Mouse (Mus musculus): ENCODE measurements at regions not wholly inside any gene's neighbourhood (a gene's known extent, or its start where the extent isn't known, plus 50 kb on each side); places are given as distances from the start of the nearest gene placed in this dataset.

DNA sequence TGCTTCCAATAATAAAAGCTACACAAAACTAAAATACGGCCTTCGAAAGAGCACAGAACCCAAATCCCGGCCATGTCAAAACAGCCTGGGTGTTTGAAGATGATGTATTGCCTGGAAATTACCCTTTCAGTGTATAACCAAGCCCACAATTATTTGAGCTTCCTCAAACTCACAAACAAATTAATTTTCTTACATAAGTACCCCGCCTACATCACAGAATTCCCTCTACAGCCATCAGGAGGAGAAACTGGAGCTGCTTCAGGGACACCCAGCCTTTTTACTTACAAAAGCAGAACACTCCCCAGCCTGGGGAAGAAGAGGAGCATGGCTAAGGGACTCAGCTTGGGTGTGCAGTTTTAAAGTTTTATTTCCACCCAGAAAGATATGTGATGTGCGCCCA, 207.6 kb upstream of the Daam1 start:
- no peak for DNase-seq (ENCODE audit: low read depth, low spot score)

- DNase-seq (ENCODE audit: low read depth, low spot score), result no peak
Measured at GRCm38 (mm10) chr12:71624076-71624475, 206.8 kb upstream of the Daam1 start.

DNA sequence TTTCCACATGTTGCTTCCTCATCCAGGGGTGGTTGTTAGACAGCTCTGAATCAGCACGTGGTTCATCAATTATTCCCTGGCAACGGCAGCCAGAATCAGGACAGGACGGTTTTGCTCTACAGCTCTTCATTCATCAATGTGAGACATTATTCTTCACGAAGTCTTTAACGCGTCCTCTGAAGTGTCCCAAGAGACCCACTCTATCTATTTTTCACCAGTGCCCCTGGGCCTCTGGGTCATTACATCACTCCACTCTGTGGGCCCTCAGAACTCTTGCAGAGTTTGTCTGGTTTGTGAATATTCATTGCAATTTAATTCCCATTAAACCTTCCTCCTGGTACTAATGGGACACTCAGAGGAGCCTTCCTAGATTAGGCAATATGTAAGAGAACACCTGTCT, 206.2 kb upstream of the Daam1 start:
- DNase-seq (ENCODE audit: low read depth, low spot score), result no peak

DNA sequence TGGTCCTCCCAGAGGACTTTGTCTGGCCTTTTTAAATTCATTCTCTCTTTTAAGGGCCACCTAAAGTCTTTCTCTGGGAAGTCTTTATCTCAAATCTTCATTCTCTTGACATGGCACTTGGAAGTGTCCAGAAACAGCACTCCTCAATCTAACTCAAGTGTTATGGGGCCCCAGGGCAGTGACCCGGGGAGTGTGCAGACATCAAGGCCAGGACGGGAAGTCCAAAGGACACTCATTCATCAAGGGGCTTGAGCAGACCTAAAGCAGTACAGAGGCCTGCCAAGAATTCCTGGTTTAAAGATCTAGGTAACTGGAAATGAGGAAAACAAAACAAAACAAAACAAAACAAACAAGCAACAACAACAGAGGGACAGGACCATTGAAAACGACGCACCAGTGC, 205.8 kb upstream of the Daam1 start:
- no peak for DNase-seq (ENCODE audit: low read depth, low spot score)

- DNase-seq (ENCODE audit: low read depth, low spot score), result no peak
Measured at GRCm38 (mm10) chr12:71626801-71627200, 204.1 kb upstream of the Daam1 start.

DNA sequence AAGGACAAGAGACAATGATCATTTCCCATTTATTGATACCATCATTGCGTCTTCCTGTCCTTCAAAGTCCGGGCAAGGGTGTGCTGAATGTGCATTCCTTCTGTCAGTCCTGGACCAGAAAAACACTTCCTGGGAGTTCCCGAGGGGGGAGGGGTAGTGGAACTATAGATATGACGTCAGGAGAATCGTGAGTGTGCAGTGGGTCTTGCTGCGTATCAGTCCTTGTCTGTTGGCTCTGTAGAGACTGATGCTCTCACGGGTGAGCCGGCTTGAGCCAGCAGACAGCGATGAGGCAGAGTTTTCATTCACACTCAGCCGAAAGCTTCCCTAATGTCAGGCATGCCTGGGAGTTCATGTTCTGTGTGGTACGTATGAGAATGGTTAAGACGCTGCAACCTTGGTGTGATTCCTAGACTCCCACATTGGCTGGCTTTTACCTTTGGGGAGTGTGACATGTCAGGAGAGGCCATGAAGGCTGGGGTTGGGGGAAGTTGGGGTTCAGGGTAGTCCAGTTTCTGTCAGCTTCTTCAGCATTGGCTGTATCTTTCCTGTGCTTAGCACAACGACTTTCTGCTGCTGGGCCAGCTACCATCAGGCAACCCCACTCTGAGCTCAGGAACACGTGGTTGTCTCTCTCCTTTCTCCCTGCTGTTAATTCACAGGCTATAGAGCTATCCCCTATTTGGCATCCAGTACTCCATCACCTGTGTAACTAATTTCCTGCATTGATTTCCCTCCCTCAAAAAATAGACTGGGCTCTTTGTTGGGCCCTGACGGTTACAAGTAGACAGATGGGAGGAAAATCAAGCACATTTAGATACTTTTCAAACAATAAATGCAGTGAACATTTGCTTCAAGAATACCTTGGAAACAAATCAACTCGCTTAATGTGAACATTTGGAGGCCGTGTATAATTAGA, 203.2 kb upstream of the Daam1 start:
- DNase-seq (ENCODE audit: low read depth, low spot score), result no peak

GRCm38 (mm10) chr12:71628340-71628738, 202.5 kb upstream of the Daam1 start:
- DNase-seq (ENCODE audit: low read depth, low spot score), result no peak

- DNase-seq (ENCODE audit: low read depth, low spot score), result no peak
Measured at GRCm38 (mm10) chr12:71628796-71629195, 202.1 kb upstream of the Daam1 start.

DNA sequence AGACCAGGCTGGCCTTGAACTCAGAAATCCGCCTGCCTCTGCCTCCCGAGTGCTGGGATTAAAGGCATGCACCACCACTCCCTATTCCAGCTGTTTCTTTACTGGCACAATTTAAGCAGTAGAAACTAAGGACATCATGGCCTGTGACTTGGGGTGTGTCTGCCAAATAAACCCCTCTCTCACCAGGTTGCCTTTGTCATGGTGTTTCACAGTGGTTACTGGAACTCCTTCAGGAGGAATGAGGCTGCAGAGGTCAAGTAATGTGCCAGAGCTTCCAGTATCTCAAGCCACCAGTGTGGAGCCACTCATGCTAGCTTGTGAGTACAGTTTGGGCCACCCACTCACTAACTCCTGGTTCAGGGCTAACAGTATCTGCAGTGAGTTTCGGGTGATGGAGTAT, 200.5 kb upstream of the Daam1 start:
- DNase-seq (ENCODE audit: low read depth, low spot score), result no peak

DNA sequence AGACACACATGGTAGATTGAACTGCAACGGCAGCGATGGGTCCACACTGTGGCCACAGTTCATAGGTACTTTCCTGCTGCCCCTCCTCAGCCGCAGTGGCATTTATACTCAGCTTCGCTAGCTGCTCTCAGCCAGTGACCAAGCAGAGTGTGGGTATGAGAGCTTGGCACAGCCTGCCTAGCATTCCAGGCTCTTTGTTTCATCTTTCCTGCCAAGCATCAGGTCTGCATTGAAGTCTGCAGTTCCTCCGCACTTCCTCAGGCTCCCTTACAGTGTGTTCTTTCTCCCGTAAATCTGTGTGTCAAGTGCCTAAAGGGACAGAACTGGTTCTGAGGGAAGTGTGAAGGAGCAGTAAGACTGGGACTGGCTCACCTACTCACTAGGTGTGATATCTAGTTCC, 194.6 kb upstream of the Daam1 start:
- no peak for DNase-seq (ENCODE audit: low read depth, low spot score)

- DNase-seq (ENCODE audit: low read depth, low spot score), result no peak
Measured at GRCm38 (mm10) chr12:71637248-71637647, 193.6 kb upstream of the Daam1 start.

DNA sequence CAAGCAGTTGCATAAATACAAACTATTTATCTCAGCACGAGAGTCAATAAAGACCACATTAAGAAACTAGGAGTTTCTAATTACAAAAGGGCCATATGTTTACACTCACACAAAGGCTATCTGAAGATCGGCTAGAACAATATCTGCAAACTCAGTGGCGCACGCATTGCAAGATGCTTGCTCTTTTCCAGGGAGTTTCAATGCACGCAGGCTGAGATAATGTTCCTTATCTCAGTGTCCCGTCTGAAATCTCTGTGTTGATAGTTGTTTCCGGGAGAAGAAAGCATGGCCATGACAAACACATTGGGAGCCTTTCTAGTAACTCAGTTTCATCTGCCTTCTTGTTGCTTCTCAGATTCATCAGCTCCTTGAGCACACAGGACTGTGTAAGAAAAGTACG, 192.6 kb upstream of the Daam1 start:
- no peak for DNase-seq (ENCODE audit: low read depth, low spot score)

- no peak for DNase-seq (ENCODE audit: low read depth, low spot score)
Measured at GRCm38 (mm10) chr12:71640058-71640501, 190.8 kb upstream of the Daam1 start.

DNA sequence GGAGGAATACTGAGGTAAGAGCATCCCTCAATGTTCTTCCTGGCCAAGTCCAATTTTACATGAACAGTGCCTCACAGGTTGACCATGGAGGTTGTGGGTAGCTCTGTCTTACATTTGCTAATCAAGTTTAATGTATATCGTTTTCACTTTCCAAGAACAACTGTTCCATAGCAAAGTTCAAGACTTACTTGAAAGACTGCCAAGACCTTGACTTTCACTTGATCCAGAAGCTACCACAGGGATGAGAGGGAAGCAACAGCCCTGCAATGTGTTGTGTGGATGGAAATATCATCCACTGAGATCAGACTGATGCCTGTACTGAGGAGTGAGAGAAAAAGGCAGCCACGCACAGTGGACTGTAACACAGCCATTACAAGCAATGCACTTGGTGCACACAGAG, 189.4 kb upstream of the Daam1 start:
- DNase-seq (ENCODE audit: low read depth, low spot score), result no peak

- DNase-seq (ENCODE audit: low read depth, low spot score), result no peak
Measured at GRCm38 (mm10) chr12:71642797-71643337, 188.0 kb upstream of the Daam1 start.

DNA sequence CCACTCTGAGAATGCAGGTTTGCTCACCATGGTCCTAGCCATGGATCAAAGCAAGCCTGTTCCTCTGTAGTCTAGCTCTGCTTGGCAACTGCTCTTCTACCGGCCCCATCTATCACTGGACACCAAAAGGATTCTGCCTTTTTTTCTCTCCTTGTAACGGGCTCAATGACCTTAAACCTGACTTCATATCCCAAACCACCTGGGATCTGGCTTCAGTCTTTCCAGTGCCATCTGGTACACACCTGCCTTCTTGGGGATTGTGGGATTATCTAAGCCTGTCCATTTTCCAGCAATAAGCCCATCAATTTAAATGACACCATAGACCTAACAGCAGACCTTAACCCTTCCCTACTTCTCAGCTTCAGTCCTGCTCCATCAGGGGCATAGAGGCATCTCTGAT, 179.6 kb upstream of the Daam1 start:
- no peak for DNase-seq (ENCODE audit: low read depth, low spot score)

DNA sequence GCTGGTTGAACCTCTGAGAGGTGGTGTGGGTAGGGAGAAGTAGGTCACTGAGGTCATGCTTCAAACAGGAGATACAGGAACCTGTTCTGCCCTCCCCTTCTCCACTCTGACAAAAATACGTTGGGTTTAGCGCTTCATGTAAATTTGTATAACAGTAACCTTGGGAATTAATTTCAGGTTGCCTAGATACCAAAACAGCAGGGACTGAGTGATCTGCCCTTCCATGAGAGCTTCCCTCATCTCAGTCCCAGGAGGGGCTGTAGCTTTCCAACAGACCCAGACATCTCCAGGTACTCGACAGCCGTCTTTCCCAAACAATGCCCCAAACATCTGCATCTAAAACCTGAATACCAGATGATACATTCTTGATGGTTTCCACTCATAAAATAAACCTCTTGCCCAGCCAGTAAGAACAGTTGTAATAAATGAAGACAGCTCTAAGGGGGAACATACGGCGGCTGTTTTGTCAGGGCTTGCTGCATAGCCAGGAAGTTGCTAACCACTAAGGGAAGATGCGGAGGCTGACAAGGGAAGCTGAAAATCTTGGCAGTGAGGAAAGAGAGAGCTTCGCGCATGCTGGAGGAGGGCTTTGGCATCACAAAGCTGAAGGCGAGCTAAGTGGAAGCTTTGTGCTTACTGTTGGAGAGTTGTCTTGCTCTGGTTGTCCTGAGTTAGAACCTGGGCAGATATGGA, 137.4 kb upstream of the Daam1 start:
- no peak for DNase-seq (ENCODE audit: low read depth, low spot score)

GRCm38 (mm10) chr12:71701753-71702152, 129.1 kb upstream of the Daam1 start:
- no peak for DNase-seq (ENCODE audit: low read depth, low spot score)

- DNase-seq (ENCODE audit: low read depth, low spot score), result no peak
Measured at GRCm38 (mm10) chr12:71702181-71702580, 128.7 kb upstream of the Daam1 start.

GRCm38 (mm10) chr12:71703146-71703902, 127.6 kb upstream of the Daam1 start:
- no peak for DNase-seq (ENCODE audit: low read depth, low spot score)

DNA sequence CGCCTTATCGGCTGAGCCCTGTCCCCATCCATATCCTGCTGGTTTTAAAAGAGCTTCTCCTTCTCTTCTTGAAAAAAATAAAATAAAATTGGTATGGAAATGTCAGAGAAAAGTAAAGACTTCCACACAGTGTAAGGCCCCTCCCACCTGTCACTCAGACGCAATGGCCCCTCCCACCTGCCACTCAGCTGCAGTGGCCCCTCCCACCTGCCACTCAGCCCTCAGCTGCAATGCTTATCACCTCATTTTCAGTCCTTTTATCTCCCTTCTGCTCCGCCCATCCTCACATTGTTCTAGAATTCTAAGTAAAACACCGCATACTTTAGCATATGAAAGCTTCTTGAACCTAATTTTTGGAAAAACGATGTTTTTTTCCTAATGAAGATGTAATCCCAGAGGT, 126.4 kb upstream of the Daam1 start:
- DNase-seq (ENCODE audit: low read depth, low spot score), result no peak
